ENCODE assay signal across 22 mouse cellular contexts in the genomic region with DNA sequence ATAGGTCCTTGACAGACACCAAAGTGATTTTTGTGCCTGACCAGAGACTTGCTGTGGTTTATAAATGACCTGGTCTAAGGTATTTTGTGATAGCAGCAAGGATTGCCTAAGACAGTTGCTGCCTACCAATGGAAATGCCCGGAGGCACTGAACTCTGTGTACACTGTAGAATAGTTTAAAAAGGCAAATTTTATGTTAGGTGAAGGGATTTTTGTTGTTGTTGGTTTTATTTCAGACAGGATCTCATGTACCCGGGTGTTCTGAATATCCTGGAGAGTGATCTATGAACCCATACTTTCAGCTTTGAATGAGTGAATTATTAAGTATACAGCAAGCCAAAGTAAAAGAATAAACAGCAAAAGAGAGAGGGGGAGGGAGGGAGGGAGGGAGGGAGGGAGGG. TPM values are rescaled to one million over a fixed set of nuclear protein-coding genes. Genes with fewer than 3 reads are reported as not detected.
A peak's percentile ranks its signal among the peaks of the same experiment; 100 is the strongest.
DNase-seq lines count a peak whose midpoint lies in the region; ATAC-seq and TF ChIP-seq lines count a peak whose summit lies in the region.
"Had no signal": no experiment of that assay in that cellular context is flagged by ENCODE, and none has a peak within 500 bp of the region (broad histone marks: within the 10 kb centered on the region; RNA-seq: fewer than 3 reads in every experiment).

No protein-coding gene starts in this region.

- TF ChIP-seq POLR2A in kidney, adult 2 months (IDR thresholded peaks at IDR 0.05; ENCODE audit: low read depth, low read length): no peak
- TF ChIP-seq POLR2A in liver, adult 2 months (IDR thresholded peaks at IDR 0.05; ENCODE audit: extremely low read depth, insufficient read depth, low read length): no peak

- WGBS in kidney, adult 2 months: 34% methylated on average over 2 of the region's 2 CpGs
- WGBS in kidney, embryonic 14.5 days: 86% methylated on average over 2 of the region's 2 CpGs
- WGBS in kidney, embryonic 15.5 days: 63% methylated on average over 2 of the region's 2 CpGs
- 19% methylated on average over 2 of the region's 2 CpGs for WGBS in liver, adult 2 months
- 72% methylated on average over 2 of the region's 2 CpGs for WGBS in liver, embryonic 11.5 days

- no peaks in the 10 kb centered on the region for H3K36me3 ChIP-seq in kidney, adult 2 months (ENCODE audit: control insufficient read depth, insufficient read depth, low read length)
- H3K36me3 ChIP-seq in kidney, embryonic 14.5 days (ENCODE audit: control insufficient read depth, insufficient read depth, low read length): no peaks in the 10 kb centered on the region
- H3K36me3 ChIP-seq in kidney, embryonic 15.5 days: no peaks in the 10 kb centered on the region
- H3K36me3 ChIP-seq in liver, adult 2 months (ENCODE audit: control insufficient read depth, insufficient read depth, low read length): no peaks in the 10 kb centered on the region
- no peaks in the 10 kb centered on the region for H3K36me3 ChIP-seq in liver, embryonic 11.5 days (ENCODE audit: control insufficient read depth, insufficient read depth, low read length)
- H3K36me3 ChIP-seq: G1E had no signal

- peak overlapping the region; percentile 75 for H3K27ac ChIP-seq in kidney, adult 2 months (ENCODE audit: insufficient read depth, low read depth, low read length)
- H3K27ac ChIP-seq in kidney, embryonic 14.5 days (ENCODE audit: low read depth, low read length): no peak overlapping the region
- no peak overlapping the region for H3K27ac ChIP-seq in kidney, embryonic 15.5 days
- H3K27ac ChIP-seq in liver, adult 2 months (replicated peaks; ENCODE audit: insufficient read depth, low read depth, low read length): 0 out of 2 replicates have a peak overlapping the region, but pooled peaks have one; percentile 14
- H3K27ac ChIP-seq in liver, embryonic 11.5 days (ENCODE audit: low read depth, low read length): no peak overlapping the region

- H3K79me2 ChIP-seq in liver, adult 2 months (ENCODE audit: control insufficient read depth, insufficient read depth, low read length): no peaks in the 10 kb centered on the region

- no peak overlapping the region for H3K4me3 ChIP-seq in kidney, adult 2 months (ENCODE audit: insufficient read depth, low read depth, low read length)
- no peak overlapping the region for H3K4me3 ChIP-seq in kidney, embryonic 14.5 days (ENCODE audit: low read length)
- H3K4me3 ChIP-seq in kidney, embryonic 15.5 days (replicated peaks): no peak overlapping the region
- no peak overlapping the region for H3K4me3 ChIP-seq in liver, adult 2 months (ENCODE audit: insufficient read depth, low read depth, low read length)
- H3K4me3 ChIP-seq in liver, embryonic 11.5 days (ENCODE audit: low read depth, low read length): no peak overlapping the region

- H3K4me1 ChIP-seq in kidney, adult 2 months (ENCODE audit: control insufficient read depth, insufficient read depth, low read length): peaks cover 3% of the 10 kb centered on the region; the same call in 1 of the 2 replicates
- no peaks in the 10 kb centered on the region for H3K4me1 ChIP-seq in kidney, embryonic 14.5 days (ENCODE audit: control insufficient read depth, insufficient read depth, low read length)
- H3K4me1 ChIP-seq in kidney, embryonic 15.5 days: no peaks in the 10 kb centered on the region
- peaks cover 2% of the 10 kb centered on the region; the same call in 1 of the 2 replicates for H3K4me1 ChIP-seq in liver, adult 2 months (ENCODE audit: control insufficient read depth, insufficient read depth, low read length)
- H3K4me1 ChIP-seq in liver, embryonic 11.5 days (replicated peaks; ENCODE audit: control insufficient read depth, insufficient read depth, low read length): no peaks in the 10 kb centered on the region

- H3K27me3 ChIP-seq in kidney, adult 2 months (replicated peaks; ENCODE audit: control insufficient read depth, insufficient read depth, low read length): no peaks in the 10 kb centered on the region
- H3K27me3 ChIP-seq in kidney, embryonic 14.5 days (ENCODE audit: control insufficient read depth, insufficient read depth, low read length): 0 out of 2 replicates have a peak, but pooled peaks cover 5% of the 10 kb centered on the region
- H3K27me3 ChIP-seq in kidney, embryonic 15.5 days: peaks cover 20% of the 10 kb centered on the region
- H3K27me3 ChIP-seq in liver, adult 2 months (ENCODE audit: control insufficient read depth, insufficient read depth, low read length): no peaks in the 10 kb centered on the region
- H3K27me3 ChIP-seq in liver, embryonic 11.5 days (replicated peaks; ENCODE audit: control insufficient read depth, insufficient read depth, low read length): peaks cover 11% of the 10 kb centered on the region
- H3K27me3 ChIP-seq: Patski had no signal

- no peak for ATAC-seq in kidney, embryonic 14.5 days (ENCODE audit: low FRiP score, low TSS enrichment)
- no peak for ATAC-seq in kidney, embryonic 15.5 days (replicated peaks; ENCODE audit: low FRiP score)
- no peak for ATAC-seq in liver, embryonic 11.5 days (replicated peaks; ENCODE audit: low FRiP score)
- ATAC-seq: activated CD4-positive, CD25-positive, alpha-beta regulatory T cell, adult 4 months; CD4-positive, CD25-positive, alpha-beta regulatory T cell, adult 4 months; Patski had no signal

- peak; percentile 57 for DNase-seq in kidney, adult 2 months
- DNase-seq in kidney, adult 9 months: peak; percentile 51
- peak; percentile 41 for DNase-seq in kidney, postnatal 14 days
- DNase-seq in kidney, postnatal 10 days: no peak
- DNase-seq in liver, adult 2 months (ENCODE audit: extremely low read depth, low read depth, low spot score): peak; percentile 83
- DNase-seq in liver, embryonic 11.5 days (ENCODE audit: low spot score): no peak
- DNase-seq: adrenal gland, adult 2 months; adrenal gland, adult 8-10 months; adrenal gland, postnatal 10 days; adrenal gland, postnatal 14 days; adrenal gland, postnatal 25 days; adrenal gland, postnatal 36 days; B cell, adult 2 months; cerebellum, adult 11 months; cerebellum, adult 11-12 months had no signal

- TF ChIP-seq CTCF in kidney, adult 2 months (conservative IDR thresholded peaks at IDR 0.05; ENCODE audit: insufficient read depth, insufficient read length, low read depth, low read length): no peak
- TF ChIP-seq CTCF in liver, adult 2 months (IDR thresholded peaks at IDR 0.05; ENCODE audit: low read depth, low read length): no peak

- no peak overlapping the region for H3K9ac ChIP-seq in kidney, embryonic 14.5 days (ENCODE audit: low read depth, low read length)
- no peak overlapping the region for H3K9ac ChIP-seq in kidney, embryonic 15.5 days
- H3K9ac ChIP-seq in liver, adult 2 months (ENCODE audit: low read depth, low read length): no peak overlapping the region
- no peak overlapping the region for H3K9ac ChIP-seq in liver, embryonic 11.5 days (ENCODE audit: low read depth, low read length)

- no peaks in the 10 kb centered on the region for H3K9me3 ChIP-seq in kidney, embryonic 14.5 days (ENCODE audit: control insufficient read depth, low read length)
- no peaks in the 10 kb centered on the region for H3K9me3 ChIP-seq in kidney, embryonic 15.5 days (replicated peaks)
- no peaks in the 10 kb centered on the region for H3K9me3 ChIP-seq in liver, embryonic 11.5 days (ENCODE audit: control insufficient read depth, low read length)
- H3K9me3 ChIP-seq: G1E had no signal

- no peak overlapping the region for H3K4me2 ChIP-seq in kidney, embryonic 14.5 days (replicated peaks; ENCODE audit: low read depth, low read length)
- H3K4me2 ChIP-seq in kidney, embryonic 15.5 days: no peak overlapping the region
- H3K4me2 ChIP-seq in liver, embryonic 11.5 days: no peak overlapping the region

RNA-seq across cellular contexts. Expression of gene Alpl, which starts 28.7 kb away (rescaled TPM):
- 564 and 569 TPM in 2 replicates for polyA plus RNA-seq in kidney, adult 2 months (2012; rRNA removed)
- 5.9 and 10.2 TPM in 2 replicates for polyA plus RNA-seq in kidney, embryonic 14.5 days (2014; fragmentation: Nextera tagmentation; extraction: Ambion mirVana)
- polyA plus RNA-seq in kidney, embryonic 15.5 days (2015; fragmentation: Nextera tagmentation; extraction: Ambion mirVana): 12.9 and 25.3 TPM in 2 replicates
- 5.1 and 6.9 TPM in 2 replicates for total RNA-seq in liver, adult 2 months (2014; rRNA removed)
- polyA plus RNA-seq in liver, adult 2 months (2012; rRNA removed): 7.3 and 10.0 TPM in 2 replicates
- polyA plus RNA-seq in liver, embryonic 11.5 days (2014; fragmentation: Nextera tagmentation; extraction: Ambion mirVana): 5.7 and 6.1 TPM in 2 replicates
- total RNA-seq: G1E, MEL had no signal
- polyA plus RNA-seq: G1E had no signal

RNA-seq across cellular contexts. Expression of gene Ece1, which starts 37.2 kb away (rescaled TPM):
- polyA plus RNA-seq in kidney, adult 2 months (2012; rRNA removed): 30.7 and 33.7 TPM in 2 replicates
- polyA plus RNA-seq in kidney, embryonic 14.5 days (2014; fragmentation: Nextera tagmentation; extraction: Ambion mirVana): 35.0 and 69.0 TPM in 2 replicates
- polyA plus RNA-seq in kidney, embryonic 15.5 days (2015; fragmentation: Nextera tagmentation; extraction: Ambion mirVana): 53.7 and 58.5 TPM in 2 replicates
- total RNA-seq in liver, adult 2 months (2014; rRNA removed): 430 and 630 TPM in 2 replicates
- 55.2 and 213 TPM in 2 replicates for polyA plus RNA-seq in liver, adult 2 months (2012; rRNA removed)
- 51.9 and 61.4 TPM in 2 replicates for polyA plus RNA-seq in liver, embryonic 11.5 days (2014; fragmentation: Nextera tagmentation; extraction: Ambion mirVana)

Comparison
In these comparisons a context has a peak if more than half of its experiments do, and no peak if none do; other contexts are left out.
1. DNase-seq: peak in kidney, adult 2 months (single experiment), kidney, adult 9 months (single experiment), kidney, postnatal 14 days (single experiment) and liver, adult 2 months (single experiment); none in kidney, postnatal 10 days (single experiment) and liver, embryonic 11.5 days (single experiment).
2. H3K27ac ChIP-seq: peak in kidney, adult 2 months (single experiment) and liver, adult 2 months (single experiment); none in kidney, embryonic 14.5 days (single experiment), kidney, embryonic 15.5 days (single experiment) and liver, embryonic 11.5 days (single experiment).
3. RNA of gene Alpl, which starts 28.7 kb away (polyA plus RNA-seq): 564 to 569 TPM in kidney, adult 2 months; 12.9 to 25.3 TPM in kidney, embryonic 15.5 days, 5.9 to 10.2 TPM in kidney, embryonic 14.5 days, 7.3 to 10.0 TPM in liver, adult 2 months and 5.7 to 6.1 TPM in liver, embryonic 11.5 days; every median in the first group is over 10 times any median in the second.